Mouse (Mus musculus) thymus, adult 18-20 months (tissue): ENCODE results near the gene Birc3.
"Not testable (repeated sequence)": the region's sequence is repeated elsewhere in the genome, so short reads cannot be mapped to it uniquely, and the experiment has no call there.

Experiments
- DNase-seq, 2 experiments: peaks; one replicate each; pipeline ENCODE4 v3.0.0; 2022; ENCODE audit warnings: mixed read lengths in 2 of 2

The Birc3 gene

DNA sequence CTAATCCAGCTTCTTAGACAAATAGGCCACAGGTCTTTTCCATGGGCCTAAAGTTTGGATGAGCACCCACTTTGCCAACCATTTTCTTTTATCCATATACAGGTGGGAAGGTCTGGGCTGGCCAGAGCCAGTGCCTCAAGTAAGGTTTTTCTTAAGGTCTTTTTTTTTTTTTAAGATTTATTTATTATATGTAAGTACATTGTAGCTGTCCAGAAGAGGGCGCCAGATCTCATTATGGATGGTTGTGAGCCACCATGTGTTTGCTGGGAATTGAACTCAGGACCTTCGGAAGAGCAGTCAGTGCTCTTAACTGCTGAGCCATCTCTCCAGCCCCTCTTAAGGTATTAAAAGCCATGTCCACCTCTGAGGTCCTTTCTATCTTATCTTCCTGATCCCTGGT lies 6.0 kb downstream of the Birc3 start:
- not testable (repeated sequence) for DNase-seq

- no peak for DNase-seq
These were observed 12.0 kb downstream of the Birc3 start for GRCm38 (mm10) chr9:7860976-7861375.

- no peak for DNase-seq
These were observed 17.1 kb downstream of the Birc3 start for GRCm38 (mm10) chr9:7855912-7856311.

DNA sequence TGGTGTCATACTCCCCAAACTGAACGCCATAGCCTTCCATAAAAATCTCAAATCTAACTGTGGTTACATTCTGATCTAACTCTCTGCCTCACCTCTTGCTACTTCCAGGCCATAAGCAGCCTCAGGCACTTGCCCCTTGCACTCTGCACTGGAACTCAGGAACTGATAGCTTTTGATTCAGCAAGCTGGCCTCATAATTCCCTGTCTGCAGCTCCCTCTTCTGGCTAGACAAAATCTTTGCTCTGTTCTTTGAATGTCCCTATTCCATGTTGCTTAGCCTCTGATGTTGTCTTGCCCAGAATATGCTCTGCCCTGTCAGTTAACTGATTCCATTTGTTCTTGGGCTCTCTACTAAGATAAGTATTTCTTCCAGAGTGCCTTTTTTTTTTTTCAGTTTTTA lies 17.6 kb downstream of the Birc3 start:
- DNase-seq = no peak

- DNase-seq = not testable (repeated sequence)
These were observed 18.8 kb downstream of the Birc3 start for GRCm38 (mm10) chr9:7854196-7854595.

GRCm38 (mm10) chr9:7852346-7853230 lies 20.4 kb downstream of the Birc3 start:
- DNase-seq = no peak

- DNase-seq = no peak
These were observed 21.1 kb downstream of the Birc3 start for GRCm38 (mm10) chr9:7851841-7852240.

GRCm38 (mm10) chr9:7848191-7848590 lies 24.8 kb downstream of the Birc3 start:
- DNase-seq = no peak

- DNase-seq = no peak
These were observed 26.3 kb downstream of the Birc3 start for GRCm38 (mm10) chr9:7846667-7847199.

GRCm38 (mm10) chr9:7845216-7845895 lies 27.6 kb downstream of the Birc3 start:
- no peak for DNase-seq

DNA sequence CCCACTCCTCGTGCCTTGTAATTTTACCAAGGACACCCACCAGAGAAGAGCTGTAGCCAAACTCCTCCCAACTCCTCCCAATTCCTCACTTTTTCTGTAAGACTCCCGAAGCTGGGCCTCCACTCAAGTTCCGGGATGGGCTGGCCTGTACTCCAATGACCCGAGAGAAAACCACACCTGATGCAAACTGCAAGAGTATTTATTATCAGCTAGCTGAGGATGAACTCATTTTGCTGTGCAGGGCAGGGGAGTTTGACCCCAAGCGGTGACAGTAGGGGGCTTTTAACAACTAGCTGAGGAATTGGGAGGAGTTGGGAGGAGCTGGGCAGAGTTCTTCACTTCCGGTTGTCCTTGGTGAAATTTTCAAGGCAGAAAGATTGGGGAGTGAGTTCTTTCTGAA lies 31.8 kb downstream of the Birc3 start:
- DNase-seq = no peak

- DNase-seq = no peak
These were observed 35.1 kb downstream of the Birc3 start for GRCm38 (mm10) chr9:7837806-7838440.

DNA sequence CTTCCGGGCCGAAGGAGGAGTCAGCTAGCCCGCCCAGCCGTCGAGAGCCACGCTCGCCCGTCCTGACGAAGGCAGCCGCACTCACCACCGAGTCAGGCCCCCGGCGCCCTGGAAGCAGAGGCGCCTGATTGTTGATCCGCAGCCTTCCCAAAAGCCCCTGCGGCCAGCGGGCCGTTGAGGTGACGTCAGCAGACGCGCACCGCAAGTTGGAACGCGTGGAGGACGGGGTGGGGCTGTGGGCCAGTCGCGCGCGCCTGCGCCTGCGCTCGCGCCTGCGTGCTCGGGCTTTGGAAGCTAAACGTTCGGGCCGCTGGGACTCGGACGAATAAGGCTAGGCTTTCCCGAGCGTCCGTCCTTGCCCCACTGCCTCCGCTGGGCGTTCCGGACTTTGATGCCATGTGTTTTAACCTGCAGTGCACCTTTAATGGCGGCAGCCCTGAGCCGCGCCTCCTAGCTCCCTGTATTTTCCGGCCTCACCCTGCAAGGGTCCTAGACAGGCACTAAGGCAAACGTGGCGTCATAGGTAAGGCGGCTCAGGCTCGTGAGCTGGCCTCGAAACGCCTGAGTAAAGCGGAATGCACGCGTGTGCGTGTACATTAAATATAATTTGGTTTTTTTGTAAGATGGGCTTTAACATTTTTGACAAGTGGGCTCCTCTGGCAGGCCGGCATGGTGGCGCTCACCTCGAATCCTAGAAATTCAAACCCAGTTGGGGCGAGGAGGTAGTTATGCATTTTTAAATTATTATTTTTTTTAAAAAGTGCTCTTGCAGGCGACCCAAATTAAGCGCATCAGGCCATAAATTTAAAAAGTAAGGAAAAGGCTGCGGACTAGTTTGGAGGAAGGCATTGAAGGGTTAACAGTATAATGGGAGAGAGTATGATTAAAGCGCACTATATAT lies 35.8 kb downstream of the Birc3 start, which contains the start of gene Birc2:
TSS of gene Birc2 (minus strand) at position 160 of the 901 bp plus-strand sequence.
- peak; percentile 90 to 94 for DNase-seq

- peak; percentile 32 to 53 for DNase-seq
These were observed 36.7 kb downstream of the Birc3 start for GRCm38 (mm10) chr9:7836331-7836730.

DNA sequence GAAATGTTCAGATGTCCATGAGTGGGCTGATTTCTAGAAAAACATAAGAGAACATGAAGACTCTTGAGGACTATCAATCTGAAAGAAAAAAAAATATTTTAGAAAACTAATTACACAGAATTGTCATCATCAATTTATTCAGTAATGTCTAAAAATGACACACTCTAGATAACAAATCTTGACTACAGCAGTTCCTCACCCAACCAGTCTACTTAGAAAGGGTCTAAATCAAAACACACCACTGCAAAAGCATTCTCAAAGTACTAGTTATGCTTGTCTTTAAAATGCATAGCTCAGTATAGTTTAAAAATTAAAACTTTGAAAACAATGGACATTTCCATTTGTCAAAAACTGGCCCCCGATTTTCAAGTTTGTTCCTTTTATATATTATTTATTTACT lies 37.7 kb downstream of the Birc3 start:
- DNase-seq = no peak

- no peak for DNase-seq
These were observed 39.6 kb downstream of the Birc3 start for GRCm38 (mm10) chr9:7833421-7833820.

DNA sequence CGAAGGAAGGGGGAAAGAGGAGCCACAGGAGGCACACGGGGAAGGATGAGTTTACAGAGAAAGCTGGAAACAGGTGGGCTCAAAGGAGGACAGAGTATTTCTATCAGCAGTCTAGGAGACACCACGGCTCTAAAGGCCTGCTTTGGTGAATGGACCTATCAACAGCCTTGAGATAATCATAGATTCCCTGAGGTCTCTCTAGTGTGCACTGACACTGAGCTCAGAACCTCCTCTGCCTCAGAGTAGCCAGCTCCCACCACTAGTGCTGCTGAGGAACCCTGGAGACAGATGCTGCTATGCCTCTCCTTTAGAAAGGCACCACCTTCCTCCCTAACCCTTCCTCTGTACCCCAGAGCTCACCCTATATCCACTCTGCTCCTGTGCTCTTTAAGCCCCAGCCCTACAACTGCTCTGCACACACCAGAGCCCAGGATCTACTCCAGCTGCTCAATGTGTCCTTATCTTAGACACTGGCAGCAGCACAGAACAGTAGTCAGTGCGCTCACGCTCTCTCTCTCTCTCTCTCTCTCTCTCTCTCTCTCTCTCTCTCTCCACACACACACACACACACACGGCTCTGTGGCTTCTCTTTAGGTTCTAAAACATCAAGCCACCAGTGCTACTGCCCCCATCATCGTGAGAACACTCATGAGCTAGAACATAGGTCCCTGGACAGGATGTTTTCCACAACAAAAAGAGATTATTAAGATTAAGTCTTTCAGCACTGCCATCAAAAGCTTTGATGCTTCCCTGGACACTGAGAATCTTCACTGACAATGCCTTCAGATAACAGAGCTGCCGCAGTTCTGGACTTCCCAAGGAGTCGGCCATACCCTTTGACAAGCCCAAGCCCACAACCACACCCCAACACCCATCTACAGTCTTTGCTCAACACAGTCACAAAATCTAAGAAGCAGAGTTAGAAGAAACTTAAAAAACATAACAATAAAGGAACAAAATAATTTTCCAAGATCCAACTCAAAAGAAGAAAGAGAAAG lies 43.2 kb downstream of the Birc3 start:
- DNase-seq = no peak

DNA sequence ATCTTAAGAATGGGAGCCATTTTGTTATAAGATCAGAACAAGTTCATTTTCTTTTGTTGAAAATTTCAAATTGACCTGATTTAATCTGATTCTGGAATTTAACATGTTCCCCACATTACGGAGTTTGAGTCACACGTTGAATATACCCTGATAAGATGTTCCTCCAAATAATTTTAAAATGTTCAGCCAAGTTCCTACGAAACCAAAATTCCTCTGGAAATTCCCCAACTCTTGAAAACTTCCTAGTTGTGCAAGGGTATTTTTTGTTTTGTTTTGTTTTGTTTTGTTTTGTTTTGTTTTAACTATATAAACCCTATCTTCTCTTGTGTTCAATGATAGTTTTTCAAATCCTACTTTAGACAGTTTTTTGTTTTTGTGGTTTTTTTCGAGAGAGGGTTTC lies 44.3 kb downstream of the Birc3 start:
- no peak for DNase-seq

DNA sequence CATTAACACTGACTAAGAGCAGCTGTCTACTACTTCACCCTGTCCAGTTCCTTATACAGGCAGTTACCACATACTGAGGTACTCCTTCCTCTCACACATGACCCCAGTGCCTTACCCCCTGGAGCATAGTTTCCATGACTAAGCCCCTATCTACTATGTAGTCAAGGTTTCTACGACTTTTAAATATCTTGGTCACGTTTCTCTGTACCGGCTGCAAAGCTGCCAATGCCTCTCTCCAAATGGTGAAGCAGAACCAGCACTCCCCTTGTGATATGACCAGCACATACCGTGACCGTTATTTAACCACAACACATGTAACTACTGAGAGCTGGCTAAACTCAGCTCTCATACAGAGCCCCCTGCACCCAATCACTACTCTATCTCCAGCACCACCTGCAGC lies 48.1 kb downstream of the Birc3 start:
- DNase-seq = no peak

DNA sequence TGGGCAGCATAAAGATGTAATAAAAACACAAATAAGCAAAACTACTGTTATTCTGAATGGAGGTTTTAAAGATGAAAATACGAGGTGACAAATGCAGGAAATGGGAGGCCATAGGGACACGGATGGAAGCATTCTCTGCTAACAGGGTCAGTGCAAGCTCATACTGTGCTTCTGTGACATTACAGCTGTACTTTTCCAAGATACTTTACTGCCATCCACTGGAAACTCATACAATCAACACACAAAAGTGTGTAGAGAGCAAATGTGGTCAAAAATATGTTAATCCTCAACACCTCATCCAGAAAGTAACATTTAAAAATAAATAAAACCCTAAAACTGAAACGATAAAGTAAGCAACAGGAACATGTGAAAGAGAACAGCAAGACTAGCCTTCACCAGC lies 50.2 kb downstream of the Birc3 start:
- no peak for DNase-seq

DNA sequence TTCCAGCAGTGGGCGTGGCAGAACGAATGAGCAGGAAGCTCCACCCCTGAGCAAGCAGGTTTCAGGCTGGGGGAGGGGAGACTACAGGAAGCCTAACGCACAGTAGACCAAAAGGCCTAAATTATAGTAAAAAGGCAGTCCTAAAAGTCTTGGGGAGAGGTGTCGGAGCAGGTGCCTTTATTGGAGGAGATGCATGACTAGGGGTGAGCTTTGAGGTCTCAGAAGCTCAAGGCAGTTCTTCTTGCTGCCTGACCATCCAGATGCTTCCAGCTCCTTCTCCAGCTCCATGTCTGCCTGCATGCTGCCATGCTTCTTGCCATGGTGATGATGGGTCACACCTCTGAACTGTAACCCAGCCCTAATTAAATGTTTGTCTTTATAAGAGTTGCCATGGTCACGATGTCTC lies 67.9 kb downstream of the Birc3 start:
- DNase-seq = no peak
